Mouse (Mus musculus) ES-E14 (cell line): ENCODE data around the gene Lrrc15.

Experiments
- HCFC1 ChIP-seq: IDR thresholded peaks from 2 replicates; pipeline ENCODE4 v1.6.1; 2012; ENCODE audit warnings: low read length, inconsistent platforms, borderline replicate concordance; ENCODE audit not compliant: insufficient read depth
- MAFK ChIP-seq: IDR thresholded peaks from 2 replicates; pipeline ENCODE4 v1.6.1; 2014; ENCODE audit warnings: mild to moderate bottlenecking, low read depth, low read length, inconsistent platforms; ENCODE audit not compliant: insufficient read depth
- ZC3H11A ChIP-seq: IDR thresholded peaks from 2 replicates; pipeline ENCODE4 v1.6.1; 2012; ENCODE audit warnings: low read depth, mild to moderate bottlenecking, inconsistent platforms, low read length, borderline replicate concordance
- ZNF384 ChIP-seq: IDR thresholded peaks from 2 replicates; pipeline ENCODE4 v1.6.1; 2012; ENCODE audit warnings: low read depth, low read length, inconsistent platforms

DNA sequence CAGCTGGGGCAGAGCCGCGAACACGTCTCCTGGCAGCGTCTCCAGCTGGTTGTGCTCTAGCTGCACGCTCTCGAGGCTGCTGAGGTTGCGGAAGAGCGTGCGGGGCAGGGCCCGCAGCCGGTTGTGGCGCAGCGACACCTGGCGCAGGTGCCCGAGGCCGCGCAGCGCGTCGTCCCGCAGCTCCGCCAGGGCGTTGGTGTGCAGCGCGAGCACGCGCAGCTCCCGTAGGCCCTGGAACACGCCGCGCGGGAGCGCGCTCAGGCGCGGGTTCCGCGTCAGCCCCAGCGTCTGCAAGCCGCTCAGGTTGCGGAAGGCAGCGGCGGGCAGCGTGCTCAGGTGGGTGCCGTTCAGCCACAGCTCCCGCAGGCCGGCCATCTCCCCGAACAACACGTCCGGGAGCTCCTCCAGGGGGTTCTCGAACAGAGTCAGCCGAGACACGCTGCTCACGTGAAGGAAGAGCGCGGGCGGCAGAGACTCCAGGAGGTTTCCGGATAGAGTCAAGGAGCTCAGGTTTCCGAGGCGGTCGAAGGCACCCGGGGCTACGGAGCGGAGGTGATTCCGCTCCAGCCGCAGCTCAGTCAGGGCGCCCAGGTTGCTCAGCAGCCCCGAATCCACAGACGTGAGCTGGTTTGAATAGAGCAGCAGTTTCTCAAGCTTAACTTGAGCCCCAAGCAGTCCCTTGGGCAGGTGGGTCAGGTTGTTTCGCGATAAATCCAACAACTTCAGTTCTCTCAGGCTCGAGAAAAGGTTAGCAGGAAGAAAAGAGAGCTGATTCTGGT is 25.7 kb upstream of the Lrrc15 start:
- TF ChIP-seq ZNF384 (no peak), ZC3H11A (no peak), MAFK (no peak), HCFC1 (no peak)
